Mouse (Mus musculus) embryonic fibroblast, embryonic 13.5 days (primary cell): ENCODE measurements at regions not wholly inside any gene's neighbourhood (a gene's known extent, or its start where the extent isn't known, plus 50 kb on each side); places are given as distances from the start of the nearest gene placed in this dataset.

Source experiments
- H3K27ac ChIP-seq: 2 replicates; pipeline ENCODE4 v1.5.1; 2012; ENCODE audit warnings: low read length, control low read depth, inconsistent platforms; ENCODE audit not compliant: insufficient read depth
- H3K4me1 ChIP-seq: 2 replicates; pipeline ENCODE4 v1.6.1; 2011; ENCODE audit warnings: low read length; ENCODE audit not compliant: control insufficient read depth, insufficient read depth
- H3K4me3 ChIP-seq: 2 replicates; pipeline ENCODE4 v1.5.1; 2011; ENCODE audit warnings: mild to moderate bottlenecking, control low read depth, low read length; ENCODE audit not compliant: insufficient read depth
- CTCF ChIP-seq: IDR thresholded peaks from 2 replicates; pipeline ENCODE4 v1.5.1; 2011; ENCODE audit warnings: mild to moderate bottlenecking, control low read depth, low read length, moderate library complexity, borderline replicate concordance; ENCODE audit not compliant: insufficient read depth
- POLR2A ChIP-seq: IDR thresholded peaks from 2 replicates; pipeline ENCODE4 v1.6.1; 2011; ENCODE audit warnings: low read depth, mild to moderate bottlenecking, control low read depth, low read length, moderate library complexity

DNA sequence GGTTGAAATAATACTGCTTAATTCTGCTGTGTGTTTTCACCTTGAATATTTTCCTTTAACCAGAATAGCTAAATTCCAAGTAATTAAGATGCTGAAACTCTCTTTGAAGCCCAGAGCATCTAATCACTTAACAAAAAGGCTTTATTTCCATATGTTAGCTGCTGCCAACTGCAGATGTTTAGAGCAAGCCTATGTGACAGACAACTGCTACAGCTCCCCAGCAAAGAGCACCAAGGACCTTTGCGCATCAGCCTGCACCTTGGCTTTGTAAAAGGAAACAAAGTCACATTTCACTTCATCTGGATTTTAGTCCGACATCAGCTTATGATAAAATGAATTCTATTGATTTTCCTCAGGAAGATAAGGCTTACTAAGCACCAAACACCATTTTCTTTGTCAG is 595.4 kb upstream of the Adgrl2 start:
- H3K4me1 ChIP-seq, result no peaks in the 10 kb centered on the region
- no peak overlapping the region for H3K4me3 ChIP-seq
- no peak overlapping the region for H3K27ac ChIP-seq
- TF ChIP-seq CTCF, result no peak
- TF ChIP-seq POLR2A, result no peak

- H3K27ac ChIP-seq, result no peak overlapping the region
- H3K4me1 ChIP-seq, result no peaks in the 10 kb centered on the region
- TF ChIP-seq CTCF (no peak), POLR2A (no peak)
These were observed 590.8 kb upstream of the Adgrl2 start for GRCm38 (mm10) chr3:149581141-149581540.

GRCm38 (mm10) chr3:149575678-149576077 is 585.3 kb upstream of the Adgrl2 start:
- Histone ChIP-seq H3K4me1 (no peaks in the 10 kb centered on the region), H3K4me3 (no peak overlapping the region), H3K27ac (no peak overlapping the region)
- TF ChIP-seq POLR2A, result no peak
- no peak for TF ChIP-seq CTCF

More at GRCm38 (mm10) chr3:149581141-149581540, 590.8 kb upstream of the Adgrl2 start:
- H3K4me3 ChIP-seq, result no peak overlapping the region

- H3K27ac ChIP-seq, result no peak overlapping the region
- H3K4me3 ChIP-seq, result no peak overlapping the region
- TF ChIP-seq POLR2A (no peak), CTCF (no peak)
- H3K4me1 ChIP-seq, result no peaks in the 10 kb centered on the region
These were observed 576.5 kb upstream of the Adgrl2 start for GRCm38 (mm10) chr3:149566853-149567252.

DNA sequence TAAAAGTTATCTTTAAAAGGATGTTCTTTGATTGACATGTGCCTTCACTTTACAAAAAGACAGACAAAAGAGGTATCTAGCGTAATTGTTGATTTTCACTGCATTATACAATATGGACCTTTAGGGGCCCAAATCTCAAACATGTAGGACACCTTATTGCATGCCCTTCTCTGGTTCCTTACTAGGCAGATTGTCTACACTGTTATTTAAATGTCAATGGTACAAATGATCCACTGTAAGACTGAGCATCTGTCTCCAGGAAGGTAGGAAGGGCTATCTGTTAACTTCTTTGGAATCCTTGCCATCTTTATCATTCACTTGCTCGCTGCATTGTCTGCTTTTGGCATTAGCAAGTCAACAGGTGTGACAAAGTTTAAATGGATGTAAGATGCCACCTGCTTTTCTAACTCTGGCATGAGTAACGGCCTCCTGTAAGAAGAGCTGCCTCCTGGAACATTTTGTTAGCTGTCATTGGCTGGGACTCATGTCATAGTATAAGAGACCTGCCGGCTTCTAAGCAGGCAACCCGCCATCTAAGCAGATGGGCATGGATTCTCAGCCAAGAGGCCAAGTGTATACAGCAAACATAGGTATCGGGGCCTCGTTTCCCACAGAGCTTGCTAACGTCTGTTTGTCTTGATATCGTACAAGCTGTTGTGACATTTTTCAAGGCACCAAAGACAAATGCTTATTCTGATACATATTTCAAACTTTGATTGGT is 560.0 kb upstream of the Adgrl2 start:
- no peak overlapping the region for H3K4me3 ChIP-seq
- H3K4me1 ChIP-seq, result no peaks in the 10 kb centered on the region
- TF ChIP-seq POLR2A, result no peak
- no peak for TF ChIP-seq CTCF
- no peak overlapping the region for H3K27ac ChIP-seq

- TF ChIP-seq CTCF, result no peak
- TF ChIP-seq POLR2A, result no peak
- Histone ChIP-seq H3K4me1 (no peaks in the 10 kb centered on the region), H3K4me3 (no peak overlapping the region), H3K27ac (no peak overlapping the region)
These were observed 556.7 kb upstream of the Adgrl2 start for GRCm38 (mm10) chr3:149547045-149547444.

- TF ChIP-seq POLR2A (no peak), CTCF (no peak)
These were observed 555.9 kb upstream of the Adgrl2 start for GRCm38 (mm10) chr3:149546256-149546655.

DNA sequence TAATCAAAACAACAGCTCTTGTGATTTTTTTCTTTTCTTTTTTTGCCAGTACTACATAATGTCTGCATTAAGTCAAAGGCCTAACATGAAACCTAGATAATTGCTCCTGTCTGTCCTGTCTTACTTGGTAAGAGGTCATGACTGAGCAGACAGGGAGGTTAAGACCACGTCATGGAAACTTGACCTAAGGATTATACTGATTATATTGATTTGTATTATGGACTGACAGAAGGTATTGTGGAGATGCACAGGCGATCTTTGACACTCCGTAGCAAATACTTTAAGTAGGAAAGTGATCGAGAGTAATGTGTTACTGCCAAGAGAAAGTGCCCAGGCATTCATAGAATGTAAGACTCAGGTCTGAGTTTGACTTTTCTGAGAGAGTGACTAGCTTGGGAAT is 543.8 kb upstream of the Adgrl2 start:
- no peak overlapping the region for H3K4me3 ChIP-seq
- H3K4me1 ChIP-seq, result no peaks in the 10 kb centered on the region
- H3K27ac ChIP-seq, result no peak overlapping the region
- TF ChIP-seq POLR2A, result no peak
- no peak for TF ChIP-seq CTCF

More at GRCm38 (mm10) chr3:149546256-149546655, 555.9 kb upstream of the Adgrl2 start:
- Histone ChIP-seq H3K4me3 (no peak overlapping the region), H3K4me1 (no peaks in the 10 kb centered on the region), H3K27ac (no peak overlapping the region)

- TF ChIP-seq POLR2A (no peak), CTCF (no peak)
- no peak overlapping the region for H3K4me3 ChIP-seq
- no peak overlapping the region for H3K27ac ChIP-seq
- H3K4me1 ChIP-seq, result no peaks in the 10 kb centered on the region
These were observed 539.8 kb upstream of the Adgrl2 start for GRCm38 (mm10) chr3:149530026-149530607.

DNA sequence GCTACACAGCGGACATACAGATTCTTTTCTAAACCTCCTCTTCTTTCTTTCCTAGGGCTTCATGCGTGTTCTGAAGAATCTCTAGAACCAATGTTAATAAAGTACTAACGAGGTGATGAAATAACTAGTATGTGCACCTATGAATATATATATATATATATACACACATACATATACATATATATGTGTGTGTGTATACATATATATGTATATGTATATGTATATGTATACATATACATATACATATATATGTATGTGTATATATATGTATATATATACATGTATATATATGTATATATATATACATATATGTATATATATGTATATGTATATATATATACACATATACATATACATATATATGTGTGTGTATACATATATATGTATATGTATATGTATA is 536.2 kb upstream of the Adgrl2 start:
- Histone ChIP-seq H3K4me3 (no peak overlapping the region), H3K4me1 (no peaks in the 10 kb centered on the region), H3K27ac (no peak overlapping the region)
- TF ChIP-seq POLR2A (no peak), CTCF (no peak)

DNA sequence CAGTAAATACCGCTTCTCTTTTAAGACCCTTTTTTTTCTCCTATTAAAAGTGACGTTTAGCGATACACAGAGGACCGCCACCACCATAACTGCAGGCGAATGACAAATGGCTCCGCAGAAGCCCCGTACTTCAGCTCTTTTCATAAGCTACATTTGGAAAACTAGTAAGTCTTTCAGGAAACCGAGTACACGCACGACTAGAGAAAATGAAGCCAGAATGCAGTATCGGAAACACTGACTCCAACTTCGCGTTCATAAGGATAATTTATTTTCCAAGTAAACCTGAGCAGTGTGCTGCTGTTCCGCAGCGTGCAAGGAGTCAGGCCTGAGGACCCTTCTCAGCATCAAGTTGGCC is 529.2 kb upstream of the Adgrl2 start:
- TF ChIP-seq POLR2A (no peak), CTCF (no peak)
- Histone ChIP-seq H3K27ac (no peak overlapping the region), H3K4me1 (no peaks in the 10 kb centered on the region), H3K4me3 (peak overlapping the region; percentile 34)
